In genomic region chr12:85289157-85290000, GRCm38 (mm10) we compare ENCODE assay signal across 8 mouse cellular contexts. TPM values are rescaled to one million over a fixed set of nuclear protein-coding genes. Genes with fewer than 3 reads are reported as not detected.
DNase-seq lines count a peak whose midpoint lies in the region; ATAC-seq lines count a peak whose summit lies in the region.

No protein-coding gene starts in this region.

- peak; percentile 38; the same call in 1 of the 2 replicates for ATAC-seq in heart, embryonic 16.5 days (replicated peaks; ENCODE audit: extremely low read depth, insufficient read depth, low FRiP score)

- peak overlapping the region; percentile 86 for H3K27ac ChIP-seq in heart, embryonic 16.5 days (ENCODE audit: low read length)
- peak overlapping the region; percentile 81 for H3K27ac ChIP-seq in midbrain, embryonic 10.5 days (replicated peaks)

- peak overlapping the region; percentile 81; the same call in 1 of the 2 replicates for H3K9ac ChIP-seq in heart, embryonic 16.5 days (ENCODE audit: low read length)

- peak; percentile 57 for DNase-seq in ovary, postnatal 14 days (ENCODE audit: low spot score)
- DNase-seq in ovary, postnatal 36 days (ENCODE audit: low spot score): no peak
- DNase-seq in kidney, postnatal 25 days: peak; percentile 51 to 65
- no peak for DNase-seq in midbrain, embryonic 10.5 days (ENCODE audit: low spot score)
- no peak for DNase-seq in cerebellum, adult 18-20 months
- no peak for DNase-seq in left cerebral cortex, postnatal 4 days
- no peak for DNase-seq in spleen, adult 12 weeks (ENCODE audit: low spot score)

- intact Hi-C loops in left cerebral cortex, postnatal 4 days (cut with DNase I): loop anchor here (5.0 kb wide), 1 partner anchor 147 kb away; no protein-coding TSS in a partner anchor

- H3K9me3 ChIP-seq in heart, embryonic 16.5 days (replicated peaks; ENCODE audit: control insufficient read depth, low read length): peaks cover 10% of the 10 kb centered on the region
- peaks cover 7% of the 10 kb centered on the region; the same call in 1 of the 2 replicates for H3K9me3 ChIP-seq in midbrain, embryonic 10.5 days (replicated peaks)

- peaks cover 5% of the 10 kb centered on the region for H3K36me3 ChIP-seq in heart, embryonic 16.5 days (ENCODE audit: control insufficient read depth, insufficient read depth)
- no peaks in the 10 kb centered on the region for H3K36me3 ChIP-seq in midbrain, embryonic 10.5 days

- peaks cover 2% of the 10 kb centered on the region; the same call in 1 of the 2 replicates for H3K27me3 ChIP-seq in heart, embryonic 16.5 days (ENCODE audit: control insufficient read depth, insufficient read depth, low read length)
- H3K27me3 ChIP-seq in midbrain, embryonic 10.5 days (ENCODE audit: low read depth, poor library complexity, severe bottlenecking): peaks cover 28% of the 10 kb centered on the region

- 45% methylated on average over 24 of the region's 24 CpGs for WGBS in heart, embryonic 16.5 days
- WGBS in midbrain, embryonic 10.5 days: 66% methylated on average over 24 of the region's 24 CpGs

- peaks cover 13% of the 10 kb centered on the region for H3K4me1 ChIP-seq in heart, embryonic 16.5 days (ENCODE audit: control insufficient read depth, insufficient read depth, low read length)
- peaks cover 22% of the 10 kb centered on the region for H3K4me1 ChIP-seq in midbrain, embryonic 10.5 days

- H3K4me3 ChIP-seq in heart, embryonic 16.5 days (ENCODE audit: low read length): peak overlapping the region; percentile 67
- peak overlapping the region; percentile 65 for H3K4me3 ChIP-seq in midbrain, embryonic 10.5 days

- peak overlapping the region; percentile 84 for H3K4me2 ChIP-seq in heart, embryonic 16.5 days (ENCODE audit: low read depth, low read length)

RNA-seq across cellular contexts. Expression of gene Zc2hc1c, which starts 1.0 kb away (rescaled TPM):
- polyA plus RNA-seq in heart, embryonic 16.5 days (2015; fragmentation: Nextera tagmentation; extraction: Ambion mirVana): 2.1 and 2.2 TPM in 2 replicates
- 1.2 and 1.5 TPM in 2 replicates for polyA plus RNA-seq in midbrain, embryonic 10.5 days (2016; fragmentation: Nextera tagmentation; extraction: Ambion mirVana)
- under 1 TPM; 0.52 to 0.58 TPM for total RNA-seq in left cerebral cortex, postnatal 4 days (2021)

RNA-seq across cellular contexts. Expression of gene Acyp1, which starts 1.1 kb away (rescaled TPM):
- 63.2 and 71.1 TPM in 2 replicates for polyA plus RNA-seq in heart, embryonic 16.5 days (2015; fragmentation: Nextera tagmentation; extraction: Ambion mirVana)
- 60.3 and 61.4 TPM in 2 replicates for polyA plus RNA-seq in midbrain, embryonic 10.5 days (2016; fragmentation: Nextera tagmentation; extraction: Ambion mirVana)
- total RNA-seq in left cerebral cortex, postnatal 4 days (2021): 10 to 100 TPM; 15.3 to 15.8 TPM

RNA-seq across cellular contexts. Expression of gene Mlh3, which starts 19.0 kb away (rescaled TPM):
- polyA plus RNA-seq in heart, embryonic 16.5 days (2015; fragmentation: Nextera tagmentation; extraction: Ambion mirVana): 6.4 and 7.4 TPM in 2 replicates
- polyA plus RNA-seq in midbrain, embryonic 10.5 days (2016; fragmentation: Nextera tagmentation; extraction: Ambion mirVana): 8.2 and 8.8 TPM in 2 replicates
- 10 to 100 TPM; 14.4 to 14.6 TPM for total RNA-seq in left cerebral cortex, postnatal 4 days (2021)

RNA-seq across cellular contexts. Expression of gene Nek9, which starts 49.8 kb away (rescaled TPM):
- 19.0 and 20.6 TPM in 2 replicates for polyA plus RNA-seq in heart, embryonic 16.5 days (2015; fragmentation: Nextera tagmentation; extraction: Ambion mirVana)
- polyA plus RNA-seq in midbrain, embryonic 10.5 days (2016; fragmentation: Nextera tagmentation; extraction: Ambion mirVana): 20.6 and 21.5 TPM in 2 replicates
- total RNA-seq in left cerebral cortex, postnatal 4 days (2021): 10 to 100 TPM; 28.9 to 32.0 TPM

Comparison
In these comparisons a context has a peak if more than half of its experiments do, and no peak if none do; other contexts are left out.
1. DNase-seq: peak in ovary, postnatal 14 days (single experiment) and kidney, postnatal 25 days (2 of 2); none in ovary, postnatal 36 days (single experiment), midbrain, embryonic 10.5 days (single experiment), cerebellum, adult 18-20 months (0 of 2), left cerebral cortex, postnatal 4 days (single experiment) and spleen, adult 12 weeks (single experiment).